Mouse (Mus musculus) MEL-GATA-1-ER (cell line): Measurements from ENCODE around the gene Elk4.

ENCODE experiments used
- DNase-seq: peaks from one replicate; pipeline ENCODE4 v3.0.0-alpha.2; 2012; ENCODE audit warnings: low read depth; ENCODE audit errors: extremely low read depth

Gene Elk4

GRCm38 (mm10) chr1:132063096-132063495, 55.7 kb downstream of the Elk4 start:
- DNase-seq: no peak

- DNase-seq: no peak
Observed at GRCm38 (mm10) chr1:132065001-132065400, 57.6 kb downstream of the Elk4 start.

GRCm38 (mm10) chr1:132065475-132066172, 58.2 kb downstream of the Elk4 start:
- peak; percentile 79 for DNase-seq

- no peak for DNase-seq
Observed at GRCm38 (mm10) chr1:132067261-132068255, 60.2 kb downstream of the Elk4 start, which contains the start of gene Mfsd4a. TSS of gene Mfsd4a (minus strand) at chr1:132068062.

GRCm38 (mm10) chr1:132069436-132069835, 62.0 kb downstream of the Elk4 start:
- DNase-seq: no peak

GRCm38 (mm10) chr1:132070659-132071058, 63.3 kb downstream of the Elk4 start:
- DNase-seq: no peak

GRCm38 (mm10) chr1:132075576-132075975, 68.2 kb downstream of the Elk4 start:
- no peak for DNase-seq

- no peak for DNase-seq
Observed at GRCm38 (mm10) chr1:132078413-132078812, 71.0 kb downstream of the Elk4 start.
